Mouse (Mus musculus) brain, embryonic 14.5 days (tissue): ENCODE results near the gene Zbtb22.

Experiments used
- CTCF ChIP-seq: fragments of 200-500 bp; IDR thresholded peaks from 2 replicates; pipeline ENCODE4 v1.5.1; 2012; ENCODE audit warnings: inconsistent platforms, mild to moderate bottlenecking, moderate library complexity, borderline replicate concordance; ENCODE audit not compliant: insufficient read depth, insufficient read length; ENCODE audit errors: extremely low read depth
- POLR2A ChIP-seq: fragments of 200-500 bp; IDR thresholded peaks from 2 replicates; pipeline ENCODE4 v1.6.1; 2012; ENCODE audit warnings: mild to moderate bottlenecking, inconsistent platforms, borderline replicate concordance; ENCODE audit not compliant: poor library complexity, insufficient read depth, insufficient read length, severe bottlenecking; ENCODE audit errors: extremely low read depth

GRCm38 (mm10) chr17:33915671-33916250, at the start of gene Zbtb22, which contains the start of gene Tapbp:
- no peak for TF ChIP-seq POLR2A
- no peak for TF ChIP-seq CTCF
